Mouse (Mus musculus) liver, adult 2 months (tissue): ENCODE results near the gene Foxe3. TPM values are rescaled to one million over a fixed set of nuclear protein-coding genes. Genes with fewer than 3 reads are reported as not detected.

Experiments
- DNase-seq: peaks from one replicate; pipeline ENCODE4 v3.0.0-alpha.2; 2011; ENCODE audit warnings: low read depth, low spot score; ENCODE audit errors: extremely low read depth
- H3K27ac ChIP-seq: fragments of 200-500 bp; replicated peaks from 2 replicates; pipeline ENCODE4 v1.5.1; 2012; ENCODE audit warnings: low read depth, mild to moderate bottlenecking, control low read depth, inconsistent platforms, low read length; ENCODE audit not compliant: insufficient read depth
- H3K27me3 ChIP-seq: fragments of 200-500 bp; 2 replicates; pipeline ENCODE4 v1.6.1; 2012; ENCODE audit warnings: mild to moderate bottlenecking, moderate library complexity, low read length, inconsistent platforms; ENCODE audit not compliant: control insufficient read depth, insufficient read depth
- H3K36me3 ChIP-seq: fragments of 200-500 bp; 2 replicates; pipeline ENCODE4 v1.6.1; 2012; ENCODE audit warnings: low read length, inconsistent platforms; ENCODE audit not compliant: control insufficient read depth, insufficient read depth
- H3K4me1 ChIP-seq: fragments of 200-500 bp; 2 replicates; pipeline ENCODE4 v1.6.1; 2011; ENCODE audit warnings: low read length; ENCODE audit not compliant: control insufficient read depth, insufficient read depth
- H3K4me3 ChIP-seq: fragments of 200-500 bp; 2 replicates; pipeline ENCODE4 v1.5.1; 2011; ENCODE audit warnings: low read depth, mild to moderate bottlenecking, control low read depth, low read length, moderate library complexity; ENCODE audit not compliant: insufficient read depth
- H3K79me2 ChIP-seq: fragments of 200-500 bp; 2 replicates; pipeline ENCODE4 v1.6.1; 2012; ENCODE audit warnings: inconsistent platforms, mild to moderate bottlenecking, low read length, moderate library complexity; ENCODE audit not compliant: control insufficient read depth, insufficient read depth
- H3K9ac ChIP-seq: fragments of 200-500 bp; 2 replicates; pipeline ENCODE4 v1.6.1; 2012; ENCODE audit warnings: low read depth, mild to moderate bottlenecking, control low read depth, inconsistent platforms, low read length
- CTCF ChIP-seq: fragments of 200-500 bp; IDR thresholded peaks from 2 replicates; pipeline ENCODE4 v1.5.1; 2011; ENCODE audit warnings: low read depth, low read length, control low read depth
- POLR2A ChIP-seq: fragments of 200-500 bp; IDR thresholded peaks from 2 replicates; pipeline ENCODE4 v1.6.1; 2011; ENCODE audit warnings: low read length, control low read depth; ENCODE audit not compliant: insufficient read depth; ENCODE audit errors: extremely low read depth
- WGBS: fragments of 180-500 bp; shearing (Covaris S2); methylation state at CpG from one replicate; pipeline ENCODE4 v1.1.7; 2018; 5-methylcytosine and 5-hydroxymethylcytosine counted together
- polyA plus RNA-seq: library from polyadenylated mRNA; depleted of rRNA; stranded (reverse); fragments of >200 nt; gene quantifications from 2 replicates; pipeline ENCODE4 v1.2.3, GENCODE M21; 2012
- total RNA-seq: library from RNA; depleted of rRNA; stranded (reverse); fragments of >200 nt; gene quantifications from 2 replicates; pipeline ENCODE4 v1.2.3, GENCODE M21; 2014

The Foxe3 gene
- total and polyA plus RNA-seq, 2 experiments, result not detected

DNA sequence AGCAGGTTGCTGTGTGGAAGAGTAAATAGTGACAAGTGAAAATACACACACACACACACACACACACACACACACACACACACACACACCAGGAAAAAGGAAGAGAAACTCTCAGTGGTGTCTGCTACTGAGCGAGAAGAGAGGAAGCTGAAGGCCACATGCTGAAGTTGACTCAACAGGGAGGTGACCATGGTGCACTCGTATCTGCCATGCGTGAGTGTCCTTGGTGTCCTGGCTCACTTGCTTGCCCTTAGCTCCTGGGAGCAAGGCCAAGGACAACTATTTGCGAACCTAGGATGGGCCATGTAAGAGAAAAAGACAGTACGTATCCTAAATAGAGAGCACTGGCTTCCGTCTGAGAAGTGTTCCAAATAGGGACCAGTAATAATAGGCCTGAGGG, 8.4 kb upstream of the Foxe3 start:
- TF ChIP-seq CTCF (no peak), POLR2A (no peak)
- 63% methylated on average over 6 of the region's 6 CpGs for WGBS
- no peak overlapping the region for H3K4me3 ChIP-seq
- no peaks in the 10 kb centered on the region for H3K79me2 ChIP-seq
- H3K4me1 ChIP-seq, result no peaks in the 10 kb centered on the region
- no peak overlapping the region for H3K27ac ChIP-seq
- H3K36me3 ChIP-seq, result no peaks in the 10 kb centered on the region
- no peaks in the 10 kb centered on the region for H3K27me3 ChIP-seq
- H3K9ac ChIP-seq, result no peak overlapping the region
- DNase-seq, result peak; percentile 16

DNA sequence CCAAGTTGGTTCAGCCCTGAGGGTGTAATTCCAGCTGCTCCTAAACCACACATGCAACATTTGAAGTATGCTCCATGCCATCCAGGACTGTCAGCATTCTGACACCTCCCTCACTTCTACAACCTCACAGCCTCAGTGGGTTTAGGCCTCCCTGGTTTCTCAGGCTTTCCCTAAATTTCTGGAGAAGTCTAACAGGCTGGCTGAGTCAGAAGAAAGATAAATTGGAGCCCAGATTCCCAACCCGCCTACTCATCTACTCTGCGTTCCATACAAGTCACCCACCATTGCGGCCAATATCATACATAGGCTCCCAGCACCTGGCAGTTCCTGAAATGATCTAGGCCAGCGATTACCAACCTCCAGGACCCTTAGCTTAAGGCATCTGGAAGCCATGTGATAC, 6.9 kb upstream of the Foxe3 start:
- H3K79me2 ChIP-seq, result no peaks in the 10 kb centered on the region
- H3K9ac ChIP-seq, result no peak overlapping the region
- H3K4me1 ChIP-seq, result no peaks in the 10 kb centered on the region
- no peak for DNase-seq
- H3K4me3 ChIP-seq, result no peak overlapping the region
- TF ChIP-seq POLR2A (no peak), CTCF (no peak)
- no peaks in the 10 kb centered on the region for H3K36me3 ChIP-seq
- 83% methylated on average over 4 of the region's 4 CpGs for WGBS
- H3K27me3 ChIP-seq, result no peaks in the 10 kb centered on the region
- H3K27ac ChIP-seq, result no peak overlapping the region

GRCm38 (mm10) chr4:114929155-114929554, 3.3 kb upstream of the Foxe3 start:
- H3K79me2 ChIP-seq, result no peaks in the 10 kb centered on the region
- no peak for TF ChIP-seq CTCF
- TF ChIP-seq POLR2A, result no peak
- no peaks in the 10 kb centered on the region for H3K36me3 ChIP-seq
- H3K4me1 ChIP-seq, result no peaks in the 10 kb centered on the region
- peaks cover 22% of the 10 kb centered on the region for H3K27me3 ChIP-seq
- no peak for DNase-seq
- WGBS, result 50% methylated on average over 15 of the region's 15 CpGs
- H3K9ac ChIP-seq, result no peak overlapping the region
- no peak overlapping the region for H3K27ac ChIP-seq
- H3K4me3 ChIP-seq, result no peak overlapping the region

DNA sequence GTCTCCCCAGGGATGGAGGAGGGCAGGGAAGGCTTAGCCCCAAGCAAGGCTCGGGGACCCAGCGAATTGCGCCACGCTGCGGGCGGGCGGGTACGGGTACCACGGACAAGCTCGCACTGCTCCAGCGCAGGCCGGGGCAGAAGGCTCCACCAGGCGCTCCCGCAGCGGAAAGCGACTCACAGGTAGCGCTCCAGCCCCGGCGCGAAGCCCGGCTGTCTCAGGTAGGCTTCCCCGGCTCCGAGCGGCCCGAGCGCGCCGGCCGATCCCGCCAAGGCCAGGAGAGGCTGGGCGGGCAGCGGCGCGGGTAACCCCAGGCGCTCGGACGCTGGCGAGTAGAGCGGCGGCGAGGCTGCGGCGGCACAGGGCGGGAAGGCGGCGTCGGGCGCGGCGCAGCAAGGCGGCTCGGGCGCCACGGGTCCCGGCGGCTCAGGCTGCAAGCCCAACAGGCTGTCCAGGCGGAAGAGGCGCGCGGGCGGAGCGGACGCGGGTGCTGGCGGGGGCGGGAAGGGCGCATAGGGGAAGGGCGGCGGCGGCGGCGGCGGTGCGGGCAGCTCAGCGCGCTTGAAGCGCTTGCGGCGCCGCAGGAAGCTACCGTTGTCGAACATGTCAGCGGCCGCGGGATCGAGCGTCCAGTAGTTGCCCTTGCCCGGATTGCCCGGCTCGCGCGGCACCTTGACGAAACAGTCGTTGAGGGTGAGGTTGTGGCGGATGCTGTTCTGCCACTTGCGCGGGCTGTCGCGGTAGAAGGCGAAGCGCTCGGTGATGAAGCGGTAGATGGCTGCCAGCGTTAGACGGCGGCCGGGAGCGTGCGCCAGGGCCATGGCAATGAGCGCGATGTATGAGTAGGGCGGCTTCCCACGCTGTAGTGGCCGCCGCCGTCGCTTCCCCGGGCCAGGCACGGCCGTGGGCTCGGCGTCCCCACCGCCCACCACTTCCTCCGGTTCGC, 569 bp downstream of the Foxe3 start:
- Histone ChIP-seq H3K4me1 (no peaks in the 10 kb centered on the region), H3K27ac (no peak overlapping the region), H3K36me3 (no peaks in the 10 kb centered on the region), H3K9ac (peak overlapping the region; percentile 27; the same call in 1 of the 2 replicates), H3K27me3 (peaks cover 22% of the 10 kb centered on the region), H3K4me3 (peak overlapping the region; percentile 48; the same call in 1 of the 2 replicates), H3K79me2 (no peaks in the 10 kb centered on the region)
- DNase-seq, result no peak
- 2% methylated on average over 124 of the region's 125 CpGs for WGBS
- no peak for TF ChIP-seq CTCF
- no peak for TF ChIP-seq POLR2A

DNA sequence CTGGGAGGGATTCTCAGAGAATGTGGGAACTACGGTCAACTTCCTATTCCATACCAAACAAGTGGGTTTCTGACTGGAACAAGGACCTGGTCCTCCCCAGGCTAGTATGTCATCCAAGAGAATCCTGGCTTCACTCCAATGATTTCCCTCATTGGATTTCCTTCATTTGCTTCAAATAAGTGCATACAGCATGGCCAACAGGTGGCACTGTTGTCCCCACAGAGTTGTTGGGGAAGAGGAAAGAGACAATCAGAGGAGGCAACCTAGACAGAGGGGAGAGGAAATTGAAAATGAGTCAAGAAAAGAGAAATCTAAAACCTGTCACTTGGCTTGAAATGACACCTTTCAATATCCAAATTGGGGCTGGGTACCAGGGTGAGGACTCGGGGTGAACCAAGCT, 8.7 kb downstream of the Foxe3 start:
- H3K79me2 ChIP-seq, result no peaks in the 10 kb centered on the region
- TF ChIP-seq CTCF (peak; percentile 43), POLR2A (no peak)
- H3K27me3 ChIP-seq, result no peaks in the 10 kb centered on the region; the same call in 1 of the 2 replicates
- H3K9ac ChIP-seq, result no peak overlapping the region
- no peak overlapping the region for H3K4me3 ChIP-seq
- no peak overlapping the region for H3K27ac ChIP-seq
- DNase-seq, result peak; percentile 61
- H3K4me1 ChIP-seq, result no peaks in the 10 kb centered on the region
- WGBS, result 42% methylated on average over 2 of the region's 2 CpGs
- no peaks in the 10 kb centered on the region for H3K36me3 ChIP-seq

DNA sequence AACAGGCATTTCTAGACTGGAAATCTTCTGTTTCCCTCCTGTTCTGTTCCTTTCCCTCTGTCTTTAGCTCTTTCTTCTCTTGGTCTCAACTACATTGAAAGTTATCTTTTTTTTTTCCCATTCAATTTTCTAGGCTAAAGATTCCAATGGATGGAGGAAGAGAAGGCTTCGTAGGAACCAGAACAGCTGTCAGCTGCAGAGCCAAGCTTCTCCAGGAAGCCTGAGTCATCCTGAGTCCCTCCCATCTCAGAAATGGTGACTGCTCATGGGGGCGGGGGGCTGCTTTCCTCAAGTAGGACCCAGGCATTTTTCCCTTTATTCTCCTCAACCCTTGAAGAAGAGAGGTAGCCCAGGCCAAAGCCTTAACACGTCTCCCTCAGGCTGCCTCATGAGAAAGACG, 9.8 kb downstream of the Foxe3 start:
- no peak overlapping the region for H3K27ac ChIP-seq
- no peaks in the 10 kb centered on the region for H3K4me1 ChIP-seq
- TF ChIP-seq POLR2A (no peak), CTCF (no peak)
- H3K36me3 ChIP-seq, result no peaks in the 10 kb centered on the region
- H3K9ac ChIP-seq, result no peak overlapping the region
- DNase-seq, result no peak
- H3K79me2 ChIP-seq, result no peaks in the 10 kb centered on the region
- 49% methylated on average over 4 of the region's 4 CpGs for WGBS
- H3K4me3 ChIP-seq, result no peak overlapping the region
- H3K27me3 ChIP-seq, result no peaks in the 10 kb centered on the region
